Mouse (Mus musculus) retina, postnatal 1 day (tissue): ENCODE measurements around the gene Nit1.

Experiments
- DNase-seq: peaks from one replicate; pipeline ENCODE4 v3.0.0-alpha.2; 2012

Gene Nit1

GRCm38 (mm10) chr1:171288328-171288727, 57.1 kb downstream of the Nit1 start:
- DNase-seq, result no peak
